Mouse (Mus musculus) heart, postnatal 10 days (tissue): ENCODE results near the gene Stat1. TPM values are rescaled to one million over a fixed set of nuclear protein-coding genes. Genes with fewer than 3 reads are reported as not detected.

Experiments used
- DNase-seq, 2 experiments: peaks; one replicate each; pipeline ENCODE4 v3.0.0; 2021
- intact Hi-C: fragments of 180-260 bp; cut with DNase I; formaldehyde crosslinking; loops from one replicate; pipeline ENCODE4 v1.15.1; 2025
- total RNA-seq, 2 experiments: library from RNA; stranded (reverse); gene quantifications; 2 replicates each; pipeline ENCODE4 v1.2.3; 2021

Stat1 gene
- total RNA-seq, 2 experiments from 2014 or later, result 20.2 to 26.4 TPM

- intact Hi-C loops, result no loop called here
- DNase-seq, result no peak
Observed at GRCm38 (mm10) chr1:52129794-52130193, 10.6 kb downstream of the Stat1 start.

GRCm38 (mm10) chr1:52131787-52132377 is 12.6 kb downstream of the Stat1 start:
- DNase-seq, result no peak
- intact Hi-C loops, result no loop called here

- no peak for DNase-seq
- intact Hi-C loops, result no loop called here
Observed at GRCm38 (mm10) chr1:52133254-52133653, 14.0 kb downstream of the Stat1 start.

- DNase-seq, result no peak
- intact Hi-C loops, result no loop called here
Observed at GRCm38 (mm10) chr1:52137292-52137691, 18.1 kb downstream of the Stat1 start.

GRCm38 (mm10) chr1:52140534-52140933 is 21.3 kb downstream of the Stat1 start:
- DNase-seq, result no peak
- intact Hi-C loops, result loop anchor here (10.0 kb wide), 2 partner anchors 354 to 604 kb away; no protein-coding TSS in a partner anchor

GRCm38 (mm10) chr1:52141482-52141881 is 22.2 kb downstream of the Stat1 start:
- intact Hi-C loops, result loop anchor here (10.0 kb wide), 2 partner anchors 353 to 603 kb away; no protein-coding TSS in a partner anchor
- DNase-seq, result no peak

GRCm38 (mm10) chr1:52142117-52142516 is 22.9 kb downstream of the Stat1 start:
- intact Hi-C loops, result loop anchor here (10.0 kb wide), 2 partner anchors 353 to 603 kb away; no protein-coding TSS in a partner anchor
- DNase-seq, result no peak

GRCm38 (mm10) chr1:52143191-52143590 is 24.0 kb downstream of the Stat1 start:
- DNase-seq, result no peak
- intact Hi-C loops, result loop anchor here (10.0 kb wide), 2 partner anchors 352 to 602 kb away; no protein-coding TSS in a partner anchor

- DNase-seq, result no peak
- intact Hi-C loops, result loop anchor here (10.0 kb wide), 2 partner anchors 351 to 601 kb away; no protein-coding TSS in a partner anchor
Observed at GRCm38 (mm10) chr1:52143596-52144156, 24.4 kb downstream of the Stat1 start.

- intact Hi-C loops, result loop anchor here (5.0 to 10.0 kb wide), 4 partner anchors 87 to 600 kb away; partner anchors contain the start of genes Gls and Nemp2
Observed at GRCm38 (mm10) chr1:52144907-52145306, 25.7 kb downstream of the Stat1 start.

GRCm38 (mm10) chr1:52146214-52146970 is 27.2 kb downstream of the Stat1 start:
- DNase-seq, result peak; percentile 72 to 77
- intact Hi-C loops, result loop anchor here (1.0 to 10.0 kb wide), 5 partner anchors 86 to 598 kb away; partner anchors contain the start of genes Gls and Nemp2

More at GRCm38 (mm10) chr1:52144907-52145306, 25.7 kb downstream of the Stat1 start:
- no peak for DNase-seq

GRCm38 (mm10) chr1:52147431-52147830 is 28.2 kb downstream of the Stat1 start:
- no peak for DNase-seq
- intact Hi-C loops, result loop anchor here (1.0 to 10.0 kb wide), 5 partner anchors 85 to 597 kb away; partner anchors contain the start of genes Gls and Nemp2

- intact Hi-C loops, result loop anchor here (5.0 to 10.0 kb wide), 4 partner anchors 84 to 597 kb away; partner anchors contain the start of genes Gls and Nemp2
Observed at GRCm38 (mm10) chr1:52148178-52148577, 28.9 kb downstream of the Stat1 start.

GRCm38 (mm10) chr1:52148696-52149095 is 29.5 kb downstream of the Stat1 start:
- DNase-seq, result no peak
- intact Hi-C loops, result loop anchor here (5.0 to 10.0 kb wide), 4 partner anchors 84 to 596 kb away; partner anchors contain the start of genes Gls and Nemp2

More at GRCm38 (mm10) chr1:52148178-52148577, 28.9 kb downstream of the Stat1 start:
- no peak for DNase-seq

- DNase-seq, result peak; percentile 57 to 61
Observed at GRCm38 (mm10) chr1:52149934-52150346, 30.7 kb downstream of the Stat1 start.

GRCm38 (mm10) chr1:52150676-52151075 is 31.4 kb downstream of the Stat1 start:
- intact Hi-C loops, result no loop called here
- peak; percentile 35 to 41 for DNase-seq

More at GRCm38 (mm10) chr1:52149934-52150346, 30.7 kb downstream of the Stat1 start:
- intact Hi-C loops, result loop anchor here (5.0 to 10.0 kb wide), 4 partner anchors 82 to 595 kb away; partner anchors contain the start of genes Gls and Nemp2

- intact Hi-C loops, result no loop called here
- no peak for DNase-seq
Observed at GRCm38 (mm10) chr1:52151166-52151565, 31.9 kb downstream of the Stat1 start.

- intact Hi-C loops, result no loop called here
- peak; percentile 32 to 36 for DNase-seq
Observed at GRCm38 (mm10) chr1:52152369-52152768, 33.1 kb downstream of the Stat1 start.

GRCm38 (mm10) chr1:52152936-52153335 is 33.7 kb downstream of the Stat1 start:
- intact Hi-C loops, result no loop called here
- DNase-seq, result no peak

- DNase-seq, result no peak
- intact Hi-C loops, result no loop called here
Observed at GRCm38 (mm10) chr1:52154890-52155289, 35.6 kb downstream of the Stat1 start.

GRCm38 (mm10) chr1:52156351-52156750 is 37.1 kb downstream of the Stat1 start:
- no peak for DNase-seq
- intact Hi-C loops, result no loop called here
